Mouse (Mus musculus) ES-E14 (cell line): Measurements from ENCODE around the gene Bax. TPM values are rescaled to one million over a fixed set of nuclear protein-coding genes. Genes with fewer than 3 reads are reported as not detected.
A peak's percentile ranks its signal among the peaks of the same experiment; 100 is the strongest.

Experiments
- DNase-seq: peaks from one replicate; pipeline ENCODE4 v3.0.0-alpha.2; 2013; ENCODE audit warnings: low read depth, low spot score
- H3K27ac ChIP-seq: 2 replicates; pipeline ENCODE4 v1.5.1; 2012; ENCODE audit warnings: low read depth, mild to moderate bottlenecking, low read length, moderate library complexity, mixed read lengths; ENCODE audit not compliant: poor library complexity, insufficient read depth, severe bottlenecking
- H3K36me3 ChIP-seq: 2 replicates; pipeline ENCODE4 v1.6.1; 2012; ENCODE audit warnings: mild to moderate bottlenecking, low read length, moderate library complexity, mixed read lengths; ENCODE audit not compliant: control insufficient read depth, poor library complexity, insufficient read depth, severe bottlenecking
- H3K4me1 ChIP-seq, 2 experiments: fragments of 150-350 bp in 1 of 2; sonication (generic) in 1 of 2; 2 replicates each; pipeline ENCODE4 v1.6.1; 2012; ENCODE audit warnings: low read length in 2 of 2, mild to moderate bottlenecking in 1 of 2, mixed read lengths in 1 of 2; ENCODE audit not compliant: control insufficient read depth in 2 of 2, insufficient read depth in 2 of 2, poor library complexity in 1 of 2
- H3K4me3 ChIP-seq, 2 experiments: fragments of 150-350 bp in 1 of 2; sonication (generic) in 1 of 2; 2 replicates each; pipeline ENCODE4 v1.5.1; 2012; ENCODE audit warnings: low read length in 2 of 2, low read depth in 1 of 2, mild to moderate bottlenecking in 1 of 2, mixed read lengths in 1 of 2; ENCODE audit not compliant: insufficient read depth in 1 of 2, poor library complexity in 1 of 2, severe bottlenecking in 1 of 2
- H3K9ac ChIP-seq: 2 replicates; pipeline ENCODE4 v1.6.1; 2012; ENCODE audit warnings: low read depth, mild to moderate bottlenecking, low read length, mixed read lengths; ENCODE audit not compliant: poor library complexity, insufficient read depth, severe bottlenecking
- H3K9me3 ChIP-seq: fragments of 150-350 bp; sonication (generic); 2 replicates; pipeline ENCODE4 v1.6.1; 2012; ENCODE audit warnings: low read depth, mild to moderate bottlenecking, low read length; ENCODE audit not compliant: control insufficient read depth, insufficient read depth
- CHD2 ChIP-seq: IDR thresholded peaks from 2 replicates; pipeline ENCODE4 v1.6.1; 2014; ENCODE audit warnings: mild to moderate bottlenecking, low read depth, low read length, inconsistent platforms
- HCFC1 ChIP-seq: IDR thresholded peaks from 2 replicates; pipeline ENCODE4 v1.6.1; 2012; ENCODE audit warnings: low read length, inconsistent platforms, borderline replicate concordance; ENCODE audit not compliant: insufficient read depth
- MAFK ChIP-seq: IDR thresholded peaks from 2 replicates; pipeline ENCODE4 v1.6.1; 2014; ENCODE audit warnings: mild to moderate bottlenecking, low read depth, low read length, inconsistent platforms; ENCODE audit not compliant: insufficient read depth
- ZC3H11A ChIP-seq: IDR thresholded peaks from 2 replicates; pipeline ENCODE4 v1.6.1; 2012; ENCODE audit warnings: low read depth, mild to moderate bottlenecking, inconsistent platforms, low read length, borderline replicate concordance
- ZNF384 ChIP-seq: IDR thresholded peaks from 2 replicates; pipeline ENCODE4 v1.6.1; 2012; ENCODE audit warnings: low read depth, low read length, inconsistent platforms
- in situ Hi-C, 2 experiments: fragments of 600-800 bp; cut with MboI; formaldehyde crosslinking; loops; one replicate each; pipeline ENCODE4 v1.15.1; 2025; ENCODE audit warnings: low sequenced_read_pairs in 2 of 2, inconsistent platforms in 1 of 2; ENCODE audit not compliant: unreplicated experiment in 2 of 2
- total RNA-seq: library from RNA; depleted of rRNA; stranded (reverse); fragments of 300-350 nt; gene quantifications from 2 replicates; pipeline ENCODE4 v1.2.3, GENCODE M21; 2012

Bax gene
- total RNA-seq, 1 experiment: 388 TPM

DNA sequence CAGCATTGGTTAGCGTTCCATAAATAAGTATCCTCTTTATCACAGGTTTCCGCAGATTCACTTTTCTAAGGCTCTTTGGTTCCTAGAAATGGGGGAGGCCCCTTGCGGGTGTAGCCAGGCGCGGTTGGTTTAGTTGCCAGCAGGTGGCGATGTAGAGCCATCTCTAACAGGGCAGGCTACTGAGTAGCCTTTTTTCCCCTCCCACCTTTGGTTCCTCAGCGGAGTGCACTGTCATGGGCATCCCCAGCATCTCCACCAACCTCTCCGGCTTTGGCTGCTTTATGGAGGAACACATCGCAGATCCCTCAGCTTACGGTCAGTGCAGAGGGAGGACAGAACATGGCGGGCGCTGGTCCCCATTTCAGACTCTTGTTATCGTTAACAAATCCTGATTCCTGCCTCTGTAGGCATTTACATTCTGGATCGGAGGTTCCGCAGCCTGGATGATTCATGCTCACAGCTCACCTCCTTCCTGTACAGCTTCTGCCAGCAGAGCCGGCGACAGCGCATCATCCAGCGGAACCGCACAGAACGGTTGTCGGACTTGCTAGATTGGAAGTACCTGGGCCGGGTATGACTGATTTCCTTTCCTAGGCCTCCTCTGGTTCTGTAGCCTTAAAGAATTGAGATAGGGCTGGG, 15.2 kb downstream of the Bax start:
- H3K4me1 ChIP-seq: peaks cover 1 to 30% of the 10 kb centered on the region in 2 experiments; a peak in 1 of 4 replicates
- peak overlapping the region in 1 of 2 experiments; percentile 44; a peak in 3 of 4 replicates for H3K4me3 ChIP-seq
- peaks cover 11% of the 10 kb centered on the region; the same call in 1 of the 2 replicates for H3K36me3 ChIP-seq
- in situ Hi-C loops: no loop called here
- no peak overlapping the region for H3K27ac ChIP-seq
- peak overlapping the region; percentile 21; the same call in 1 of the 2 replicates for H3K9ac ChIP-seq
- H3K9me3 ChIP-seq: no peaks in the 10 kb centered on the region
- TF ChIP-seq HCFC1: no peak
- no peak; the same call in 1 of the 2 replicates for TF ChIP-seq MAFK
- no peak for TF ChIP-seq ZC3H11A
- no peak for TF ChIP-seq ZNF384
- no peak for TF ChIP-seq CHD2
- peak; percentile 84 for DNase-seq

GRCm38 (mm10) chr7:45449974-45450373, 16.7 kb downstream of the Bax start:
- H3K36me3 ChIP-seq: peaks cover 11% of the 10 kb centered on the region; the same call in 1 of the 2 replicates
- TF ChIP-seq MAFK (no peak), ZNF384 (no peak), ZC3H11A (no peak), CHD2 (no peak), HCFC1 (no peak)
- H3K4me3 ChIP-seq: no peak overlapping the region
- in situ Hi-C loops: no loop called here
- H3K4me1 ChIP-seq: peaks cover 1 to 20% of the 10 kb centered on the region in 2 experiments; a peak in 1 of 4 replicates
- no peak for DNase-seq
- no peaks in the 10 kb centered on the region for H3K9me3 ChIP-seq
- H3K9ac ChIP-seq: no peak overlapping the region
- peak overlapping the region; percentile 43; the same call in 1 of the 2 replicates for H3K27ac ChIP-seq

GRCm38 (mm10) chr7:45447325-45447990, 19.2 kb downstream of the Bax start:
- TF ChIP-seq ZC3H11A: no peak
- no peak for TF ChIP-seq CHD2
- no peak for TF ChIP-seq MAFK
- TF ChIP-seq ZNF384: peak; percentile 57; the same call in 1 of the 2 replicates
- TF ChIP-seq HCFC1: peak; percentile 82
- Histone ChIP-seq H3K4me3 (peak overlapping the region; percentile 49 to 53), H3K36me3 (peaks cover 6% of the 10 kb centered on the region; the same call in 1 of the 2 replicates), H3K4me1 (peaks cover 1 to 21% of the 10 kb centered on the region in 2 experiments; a peak in 2 of 4 replicates), H3K9ac (peak overlapping the region; percentile 75), H3K9me3 (no peaks in the 10 kb centered on the region), H3K27ac (peak overlapping the region; percentile 75)
- DNase-seq: no peak
- in situ Hi-C loops: no loop called here

DNA sequence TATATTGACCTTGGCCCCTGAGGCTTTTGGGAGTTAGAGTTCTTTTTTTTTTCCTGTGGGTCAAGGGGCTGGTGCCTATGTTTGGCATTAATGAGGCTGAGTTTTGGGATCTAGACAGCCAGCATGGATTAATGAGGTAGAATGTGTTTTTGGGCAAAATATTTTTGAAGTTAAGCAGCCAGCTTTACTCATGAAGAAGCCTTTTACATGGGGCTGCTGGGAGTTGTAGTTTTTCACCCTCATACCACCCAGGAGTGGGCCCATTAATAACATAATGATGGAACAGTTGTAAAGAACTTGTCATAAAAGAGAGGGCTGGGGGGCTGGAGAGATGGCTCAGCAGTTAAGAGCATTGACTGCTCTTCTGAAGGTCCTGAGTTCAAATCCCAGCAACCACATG, 20.1 kb downstream of the Bax start:
- peaks cover 1 to 18% of the 10 kb centered on the region in 2 experiments; a peak in 2 of 4 replicates for H3K4me1 ChIP-seq
- no peak overlapping the region for H3K27ac ChIP-seq
- peaks cover 6% of the 10 kb centered on the region; the same call in 1 of the 2 replicates for H3K36me3 ChIP-seq
- no peaks in the 10 kb centered on the region for H3K9me3 ChIP-seq
- no peak for TF ChIP-seq ZNF384
- peak; percentile 78 for TF ChIP-seq HCFC1
- in situ Hi-C loops: no loop called here
- no peak overlapping the region for H3K9ac ChIP-seq
- no peak overlapping the region for H3K4me3 ChIP-seq
- no peak for DNase-seq
